Mouse (Mus musculus) megakaryocyte-erythroid progenitor cell, adult 5-6 weeks (primary cell): Measurements from ENCODE around the gene Minos1. TPM values are rescaled to one million over a fixed set of nuclear protein-coding genes. Genes with fewer than 3 reads are reported as not detected.
A peak's percentile ranks its signal among the peaks of the same experiment; 100 is the strongest.

ENCODE experiments used
- ATAC-seq: replicated peaks from 2 replicates; pipeline ENCODE4 v1.8.0; 2016; ENCODE audit warnings: mild to moderate bottlenecking, inconsistent platforms; ENCODE audit not compliant: severe bottlenecking, poor library complexity, low FRiP score, low TSS enrichment
- total RNA-seq, 2 experiments: library from RNA; stranded (forward) in 1 of 2; stranded (reverse) in 1 of 2; fragments of 200-1000, 215-1000 nt in 1 of 2; fragments of >200 nt in 1 of 2; fragmentation: Nextera tagmentation in 1 of 2; gene quantifications; 2 replicates each; pipeline ENCODE4 v1.2.3; 2014 to 2017

Gene Minos1
- total RNA-seq, 2 experiments from 2014 or later, result 264 to 512 TPM

DNA sequence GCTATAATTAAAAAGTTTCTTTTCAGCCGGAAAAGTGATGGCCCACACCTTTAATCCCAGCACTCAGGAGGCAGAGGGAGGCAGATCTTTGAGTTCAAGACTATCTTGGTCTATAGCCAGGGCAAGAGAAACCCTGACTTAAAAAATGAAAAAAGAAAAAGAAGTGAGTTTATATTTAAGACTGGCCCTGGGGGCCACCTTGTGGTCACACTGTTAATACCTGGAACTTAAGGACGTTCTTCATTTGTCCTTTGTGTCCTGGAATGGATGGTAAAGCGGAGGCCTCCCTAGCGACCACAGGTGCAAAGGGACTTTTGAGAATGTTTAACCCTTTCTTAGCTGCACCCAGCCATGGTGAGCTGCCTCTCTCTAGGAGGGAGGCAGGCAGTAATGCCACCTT is 52.2 kb downstream of the Minos1 start:
- peak; percentile 43; the same call in 1 of the 2 replicates for ATAC-seq

DNA sequence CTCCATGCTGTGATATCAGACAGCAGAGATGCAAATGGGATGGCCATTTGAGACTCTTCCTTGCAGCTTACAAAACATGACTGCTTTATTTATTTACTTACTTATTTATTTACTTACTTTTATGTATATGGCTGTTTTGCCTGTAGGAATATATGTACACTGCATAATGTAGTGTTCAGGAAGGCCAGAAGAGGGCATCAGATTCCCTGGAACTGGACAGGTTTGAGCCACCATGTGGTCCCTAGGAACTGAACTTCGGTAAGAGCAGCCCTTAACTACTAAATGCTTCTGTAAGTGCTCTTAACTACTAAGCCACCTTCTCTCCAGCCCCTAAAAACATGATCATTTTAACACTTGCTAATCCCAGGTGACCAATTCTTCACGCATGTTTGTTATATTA is 52.6 kb downstream of the Minos1 start:
- 0 out of 2 replicates have a peak, but pooled peaks have one; percentile 54 for ATAC-seq

DNA sequence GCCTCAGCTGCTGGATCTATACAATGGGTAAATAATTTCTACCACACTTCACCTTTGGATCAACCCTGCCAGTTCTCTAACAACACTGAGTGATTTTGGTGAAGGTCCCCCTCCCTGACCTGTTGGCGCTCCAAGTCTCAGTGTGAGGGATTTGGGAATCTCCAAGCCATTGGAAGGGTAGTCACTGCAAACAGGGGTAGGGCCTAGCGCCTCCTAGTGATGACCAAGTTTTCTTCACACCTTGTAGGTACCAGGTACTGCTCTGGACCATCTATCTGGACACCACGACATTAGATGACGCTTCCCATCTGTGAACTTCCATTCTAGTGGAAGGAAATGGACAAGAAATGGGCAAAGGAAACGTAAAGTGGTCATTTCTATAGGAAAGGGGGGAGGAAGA is 55.0 kb downstream of the Minos1 start:
- ATAC-seq, result no peak

DNA sequence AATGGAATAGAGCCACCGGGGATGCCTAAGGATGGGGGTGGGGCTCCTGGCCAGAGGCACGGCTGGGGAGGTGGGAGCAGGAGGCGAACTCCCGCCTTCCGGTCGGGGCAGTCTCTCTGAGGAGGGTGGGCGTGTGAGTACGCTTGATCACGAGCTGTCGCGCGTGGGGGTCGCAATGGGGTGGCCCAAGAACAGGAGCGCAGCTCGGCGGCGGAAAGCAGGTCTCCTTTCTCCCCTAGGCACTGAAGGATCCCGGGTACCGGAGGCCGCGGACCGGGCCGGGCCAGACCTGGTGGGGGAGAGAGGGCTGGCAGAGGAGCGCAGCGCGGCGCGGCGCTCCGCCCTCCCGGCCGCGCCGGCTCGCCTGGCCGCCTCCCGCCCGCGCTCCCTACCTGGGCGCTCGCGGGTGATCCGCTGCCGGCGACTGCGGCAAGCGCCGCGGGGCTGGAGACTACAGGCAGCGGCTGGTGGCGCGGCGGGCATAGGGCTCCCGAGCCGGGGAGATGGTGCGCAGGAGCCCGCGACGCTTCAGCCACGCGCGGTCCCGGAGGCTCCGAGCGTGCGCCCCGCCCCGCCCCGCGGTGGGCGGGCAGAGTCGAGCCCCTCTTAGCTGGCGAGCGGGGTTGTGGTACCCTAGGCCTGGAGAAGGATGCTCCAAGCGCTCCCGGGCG is 55.7 kb downstream of the Minos1 start, which contains the start of gene Htr6:
Gene Htr6, minus strand, starts transcription at position 530 of the 671 bp plus-strand sequence.
- no peak for ATAC-seq

DNA sequence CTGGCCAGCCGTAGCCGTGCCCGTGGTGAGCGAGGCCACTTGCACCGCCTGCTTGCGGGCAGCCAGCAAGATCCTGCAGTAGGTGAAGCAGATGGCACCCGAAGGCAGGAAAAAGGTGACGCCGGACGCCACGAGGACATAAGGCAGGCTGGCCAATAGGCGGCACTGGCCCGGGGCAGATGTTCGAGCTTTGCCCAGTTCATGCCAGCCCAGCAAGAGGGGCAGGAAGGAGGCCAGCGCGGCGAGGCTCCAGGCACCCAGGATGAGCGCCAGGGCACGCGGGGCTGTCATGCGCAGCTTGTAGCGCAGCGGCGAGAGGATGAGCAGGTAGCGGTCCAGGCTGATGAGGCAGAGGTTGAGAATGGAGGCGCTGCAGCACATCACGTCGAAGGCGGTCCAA is 56.9 kb downstream of the Minos1 start:
- ATAC-seq, result no peak

DNA sequence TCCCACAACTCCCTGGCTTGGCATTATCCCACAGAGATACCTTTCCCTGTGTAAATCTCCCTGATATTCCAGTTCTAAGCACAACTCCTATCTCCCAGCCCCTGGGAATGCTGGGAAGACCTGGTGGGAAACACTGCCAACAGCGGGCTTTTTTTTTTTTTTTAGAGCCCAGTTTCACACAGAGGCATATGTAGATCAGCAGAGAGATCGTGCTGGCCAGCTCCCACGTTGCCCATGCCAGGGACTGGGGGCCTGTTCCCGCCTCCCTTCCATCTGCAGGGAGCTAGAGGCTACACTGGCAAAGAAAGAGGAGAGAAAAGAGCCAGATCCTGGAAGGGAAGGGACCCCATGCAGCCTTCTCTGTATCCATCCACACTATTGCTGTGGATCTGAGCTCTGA is 62.6 kb downstream of the Minos1 start:
- ATAC-seq, result no peak

DNA sequence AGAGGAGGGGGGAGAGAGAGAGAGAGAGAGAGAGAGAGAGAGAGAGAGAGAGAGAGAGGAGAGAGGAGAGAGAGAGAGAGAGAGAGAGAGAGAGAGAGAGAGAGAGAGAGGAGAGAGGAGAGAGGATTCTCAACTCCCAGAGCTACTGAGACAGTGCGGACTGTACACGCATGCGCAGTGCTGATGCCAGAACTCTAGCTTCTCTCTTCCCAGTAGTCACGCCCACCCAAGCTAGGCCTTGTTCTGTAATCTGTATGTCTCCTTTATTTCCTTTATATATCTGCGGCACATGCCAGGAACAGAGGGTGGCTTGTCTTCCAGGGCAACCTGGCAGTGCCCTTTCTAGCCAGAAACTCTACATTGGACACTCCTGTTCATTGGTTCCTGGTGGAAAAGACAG is 66.1 kb downstream of the Minos1 start:
- no peak for ATAC-seq

DNA sequence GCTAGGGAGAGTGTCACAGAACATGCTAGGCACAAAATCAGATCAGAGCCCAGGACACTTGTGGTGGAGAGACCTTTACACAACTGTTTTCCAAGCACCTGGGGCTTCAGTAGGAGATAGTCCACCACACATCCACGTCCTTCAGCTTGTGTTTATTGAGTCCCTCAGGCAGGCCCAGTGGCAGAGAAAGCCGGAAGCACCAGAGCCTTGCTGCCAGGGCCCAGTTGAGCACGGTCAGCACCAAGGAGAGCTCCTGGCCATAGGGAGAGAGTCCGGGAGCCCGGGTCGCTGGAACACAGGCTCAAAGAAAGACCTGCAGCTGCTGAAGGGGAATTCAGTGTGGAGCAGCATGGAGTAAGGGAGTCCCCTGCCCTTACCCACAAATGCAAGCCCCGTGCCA is 71.3 kb downstream of the Minos1 start:
- no peak for ATAC-seq

DNA sequence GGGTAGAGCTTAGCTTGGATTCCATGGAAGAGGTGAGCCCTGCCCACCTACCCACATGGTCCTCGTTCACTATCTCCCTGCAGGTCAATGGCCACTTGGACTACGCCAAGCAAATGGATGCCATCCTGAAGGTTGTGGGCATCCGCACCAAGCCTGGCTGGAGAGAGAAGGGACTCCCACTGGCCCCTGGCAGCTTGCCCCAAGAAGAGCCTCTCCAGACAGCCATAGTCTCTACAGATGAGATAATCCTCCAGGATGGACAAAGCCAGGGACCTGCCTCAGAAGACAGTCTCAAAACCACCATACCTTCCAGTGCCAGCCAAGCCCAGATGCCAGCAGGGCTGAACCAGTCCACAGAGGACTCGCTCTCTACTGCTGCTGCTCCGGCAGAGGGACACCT is 72.9 kb downstream of the Minos1 start:
- ATAC-seq, result no peak

DNA sequence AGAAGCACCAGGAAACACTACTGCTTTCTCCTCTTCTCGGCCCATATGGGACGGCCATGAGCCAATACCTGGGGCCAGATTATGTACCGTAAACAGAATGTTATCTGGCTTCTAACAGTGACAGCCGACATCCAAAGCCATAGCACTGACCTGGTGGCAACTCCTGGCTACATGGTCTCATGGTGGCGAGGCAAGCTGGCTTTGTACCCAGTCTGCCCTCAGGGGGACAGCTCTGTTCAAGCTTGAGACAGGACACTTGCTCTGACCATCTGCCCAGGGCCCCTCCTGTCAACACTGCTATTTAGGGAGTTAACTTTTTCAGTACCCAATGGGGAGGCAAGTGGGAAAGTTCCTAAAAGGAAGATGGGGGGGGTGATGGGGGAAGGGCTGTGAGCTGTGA is 73.6 kb downstream of the Minos1 start:
- no peak for ATAC-seq

DNA sequence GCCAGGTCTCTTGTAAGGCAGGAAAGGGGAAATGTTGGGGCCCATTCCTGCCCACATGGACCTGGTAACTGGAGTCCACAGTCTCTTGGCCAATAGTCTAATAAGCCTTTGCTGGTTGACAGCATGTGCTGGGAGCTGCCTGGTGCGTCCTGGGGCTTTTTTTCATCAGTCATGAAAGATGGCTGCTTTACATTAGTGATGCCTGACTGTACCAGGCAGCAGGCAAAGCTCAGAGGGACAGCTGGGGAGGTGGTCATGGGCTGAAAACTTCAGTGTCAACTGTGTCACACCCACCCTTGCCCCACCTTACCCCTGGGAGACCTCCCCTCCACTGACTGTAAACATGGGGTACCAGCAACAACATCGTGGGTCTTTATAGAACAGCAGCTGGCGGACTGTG is 75.2 kb downstream of the Minos1 start:
- ATAC-seq, result no peak

DNA sequence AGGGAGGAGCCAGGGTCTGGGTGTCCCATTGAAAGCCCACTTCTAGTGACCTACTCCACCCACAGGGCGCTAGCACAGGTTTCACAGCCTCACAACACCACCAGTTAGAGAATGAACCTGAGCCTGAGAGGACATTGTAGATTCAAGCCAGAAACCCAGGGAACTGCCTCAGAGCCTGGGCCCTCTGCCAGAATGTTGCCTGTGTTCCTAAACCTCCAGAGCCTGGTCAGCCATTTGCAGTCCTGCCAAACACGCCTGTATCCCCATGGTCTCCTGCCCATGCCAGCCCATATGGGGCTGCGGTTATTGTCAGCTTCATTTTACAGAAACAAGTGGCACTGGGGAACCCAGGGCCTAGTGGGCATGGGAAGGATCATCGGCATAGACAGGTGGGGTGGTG is 75.6 kb downstream of the Minos1 start:
- ATAC-seq, result no peak

DNA sequence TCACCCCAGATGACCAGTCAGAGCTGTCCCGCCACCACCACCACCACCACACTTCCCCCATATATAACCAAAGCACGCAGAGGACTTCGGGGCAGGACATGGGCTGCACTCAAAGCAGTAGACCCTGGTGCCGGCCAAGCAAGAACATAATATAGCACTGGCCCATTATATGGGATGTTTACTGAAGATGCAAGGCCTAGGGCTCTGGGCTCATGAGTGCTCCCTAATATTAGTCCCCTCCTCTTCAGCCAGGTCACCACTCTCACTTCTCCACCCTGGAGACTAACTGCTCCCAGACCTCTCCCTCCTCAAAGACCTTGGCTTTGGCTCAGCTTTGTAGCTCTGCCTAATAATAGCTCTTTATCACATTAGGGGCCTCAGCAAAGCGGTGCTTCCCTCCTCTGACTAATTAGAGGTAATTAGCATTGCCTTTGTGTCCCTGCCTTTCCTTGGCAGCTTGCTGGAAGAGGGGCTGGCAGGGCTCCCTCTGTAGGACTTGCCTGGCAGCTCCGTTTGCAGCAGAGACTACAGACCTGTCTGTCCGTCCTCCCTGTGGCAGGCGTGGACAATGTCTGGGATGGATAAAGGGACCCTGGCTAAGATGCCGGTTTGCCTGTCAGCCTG is 76.5 kb downstream of the Minos1 start:
- no peak for ATAC-seq

DNA sequence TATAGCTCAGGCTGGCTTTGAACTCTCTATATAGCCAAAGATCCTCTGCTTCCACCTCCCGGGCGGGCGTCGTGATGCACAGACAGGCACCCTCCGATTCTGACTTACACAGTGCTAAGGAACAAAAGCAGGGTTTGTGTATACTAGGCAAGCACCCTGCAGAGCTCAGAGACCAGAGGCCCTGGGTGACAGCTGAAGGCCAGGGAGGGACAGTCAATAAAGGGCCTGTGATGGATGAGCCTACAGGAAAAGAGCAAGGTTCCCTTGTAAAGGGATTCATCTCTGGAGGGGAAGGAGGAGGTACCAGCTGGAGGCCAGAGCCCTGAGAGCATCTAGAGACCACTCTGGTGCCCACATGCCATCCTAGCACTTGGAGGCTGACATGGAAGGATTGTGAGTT is 77.5 kb downstream of the Minos1 start:
- ATAC-seq, result no peak

DNA sequence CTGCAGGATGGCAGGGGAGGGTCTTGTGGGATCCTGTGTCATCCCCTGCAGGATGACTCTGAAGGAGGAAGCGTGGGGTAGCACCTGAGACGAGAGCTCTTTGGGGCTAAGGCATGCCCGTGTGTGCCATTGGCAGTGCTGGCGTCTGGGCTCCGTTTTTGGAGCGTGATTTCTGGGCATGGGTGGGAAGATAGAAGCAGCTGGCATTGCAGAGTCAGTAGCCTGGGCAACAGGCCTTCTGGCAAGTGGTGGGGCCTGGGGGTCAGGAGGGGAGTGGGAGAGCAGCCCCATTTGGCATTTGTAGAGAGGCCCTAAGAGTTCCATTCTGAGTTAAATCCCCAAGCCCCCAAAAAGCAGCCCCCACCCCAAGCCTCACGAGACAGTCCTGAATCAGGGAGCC is 78.1 kb downstream of the Minos1 start:
- no peak for ATAC-seq

Other genes starting within 250 kb of the Minos1 start
- 3.7 and 6.6 TPM in 2 replicates for gene Otud3, start 217.2 kb downstream of the Minos1 start, total RNA-seq (2014; fragmentation: Nextera tagmentation)
- gene Otud3, start 217.2 kb downstream of the Minos1 start, total RNA-seq (2017), result 5.0 and 9.7 TPM in 2 replicates
- gene Rnf186, start 164.0 kb downstream of the Minos1 start, total RNA-seq (2014; fragmentation: Nextera tagmentation), result not detected in 2 replicates
- not detected in 2 replicates for gene Rnf186, start 164.0 kb downstream of the Minos1 start, total RNA-seq (2017)
- gene Tmco4, start 158.2 kb downstream of the Minos1 start, total RNA-seq (2014; fragmentation: Nextera tagmentation), result 7.3 and 7.8 TPM in 2 replicates
- 6.2 and 13.1 TPM in 2 replicates for gene Tmco4, start 158.2 kb downstream of the Minos1 start, total RNA-seq (2017)
- not detected in 2 replicates for gene Htr6, start 55.5 kb downstream of the Minos1 start, total RNA-seq (2014; fragmentation: Nextera tagmentation)
- not detected in 2 replicates for gene Htr6, start 55.5 kb downstream of the Minos1 start, total RNA-seq (2017)
- not detected in 2 replicates for gene Nbl1, start 38.1 kb downstream of the Minos1 start, total RNA-seq (2014; fragmentation: Nextera tagmentation)
- gene Nbl1, start 38.1 kb downstream of the Minos1 start, total RNA-seq (2017), result not detected in 2 replicates
- gene Capzb, start 61.8 kb upstream of the Minos1 start, total RNA-seq (2014; fragmentation: Nextera tagmentation), result 216 and 230 TPM in 2 replicates
- 90.1 and 113 TPM in 2 replicates for gene Capzb, start 61.8 kb upstream of the Minos1 start, total RNA-seq (2017)
- gene Pqlc2, start 179.6 kb upstream of the Minos1 start, total RNA-seq (2014; fragmentation: Nextera tagmentation), result 2.3 and 3.1 TPM in 2 replicates
- gene Pqlc2, start 179.6 kb upstream of the Minos1 start, total RNA-seq (2017), result 4.0 and 6.6 TPM in 2 replicates
- 32.1 and 33.8 TPM in 2 replicates for gene Akr7a5, start 179.6 kb upstream of the Minos1 start, total RNA-seq (2014; fragmentation: Nextera tagmentation)
- 8.8 and 14.8 TPM in 2 replicates for gene Akr7a5, start 179.6 kb upstream of the Minos1 start, total RNA-seq (2017)
- gene Mrto4, start 221.5 kb upstream of the Minos1 start, total RNA-seq (2014; fragmentation: Nextera tagmentation), result 200 and 273 TPM in 2 replicates
- gene Mrto4, start 221.5 kb upstream of the Minos1 start, total RNA-seq (2017), result 118 and 136 TPM in 2 replicates
- gene Emc1, start 221.5 kb upstream of the Minos1 start, total RNA-seq (2014; fragmentation: Nextera tagmentation), result 30.4 and 34.5 TPM in 2 replicates
- 23.9 and 55.9 TPM in 2 replicates for gene Emc1, start 221.5 kb upstream of the Minos1 start, total RNA-seq (2017)
- 164 and 201 TPM in 2 replicates for gene Ubr4, start 221.5 kb upstream of the Minos1 start, total RNA-seq (2014; fragmentation: Nextera tagmentation)
- 78.1 and 79.4 TPM in 2 replicates for gene Ubr4, start 221.5 kb upstream of the Minos1 start, total RNA-seq (2017)